Mouse (Mus musculus) intestine, embryonic 16.5 days (tissue): ENCODE measurements around the gene Zfp30. TPM values are rescaled to one million over a fixed set of nuclear protein-coding genes. Genes with fewer than 3 reads are reported as not detected.

Source experiments
- ATAC-seq: fragments of 200-750 bp; cut with Nextera tagmentation; 2 replicates; pipeline ENCODE4 v1.8.0; 2017; ENCODE audit warnings: moderate TSS enrichment, moderate library complexity
- H3K27ac ChIP-seq: fragments of 300-500 bp; sonication (generic); 2 replicates; pipeline ENCODE4 v1.5.1; 2014; ENCODE audit warnings: mild to moderate bottlenecking, low read length
- H3K27me3 ChIP-seq: fragments of 300-500 bp; sonication (generic); replicated peaks from 2 replicates; pipeline ENCODE4 v1.6.1; 2014; ENCODE audit warnings: low read length, control low read depth, mixed read lengths; ENCODE audit not compliant: control insufficient read depth, insufficient read depth
- H3K36me3 ChIP-seq: fragments of 300-500 bp; sonication (generic); 2 replicates; pipeline ENCODE4 v1.6.1; 2014; ENCODE audit warnings: low read length, control low read depth; ENCODE audit not compliant: control insufficient read depth, insufficient read depth
- H3K4me1 ChIP-seq: fragments of 300-500 bp; sonication (generic); 2 replicates; pipeline ENCODE4 v1.6.1; 2014; ENCODE audit warnings: low read length, control low read depth, mixed read lengths; ENCODE audit not compliant: control insufficient read depth, insufficient read depth
- H3K4me2 ChIP-seq: fragments of 300-500 bp; sonication (generic); 2 replicates; pipeline ENCODE4 v1.6.1; 2014; ENCODE audit warnings: low read depth, low read length, control low read depth
- H3K4me3 ChIP-seq: fragments of 300-500 bp; sonication (generic); 2 replicates; pipeline ENCODE4 v1.5.1; 2014; ENCODE audit warnings: mild to moderate bottlenecking, low read length
- H3K9ac ChIP-seq: fragments of 300-500 bp; sonication (generic); 2 replicates; pipeline ENCODE4 v1.6.1; 2014; ENCODE audit warnings: low read depth, low read length
- H3K9me3 ChIP-seq: fragments of 300-500 bp; sonication (generic); 2 replicates; pipeline ENCODE4 v1.6.1; 2016; ENCODE audit warnings: low read length, control low read depth; ENCODE audit not compliant: control insufficient read depth
- WGBS: fragments of 180-500 bp; shearing (Covaris S2); extraction: QIAGEN DNeasy Blood & Tissue Kit; methylation state at CpG from one replicate; pipeline ENCODE4 v1.1.7; 2014; 5-methylcytosine and 5-hydroxymethylcytosine counted together
- polyA plus RNA-seq: library from polyadenylated mRNA; unstranded; fragments of >200 nt; fragmentation: Nextera tagmentation; extraction: Ambion mirVana; gene quantifications from 2 replicates; pipeline ENCODE4 v1.2.1, GENCODE M21; 2015

Gene Zfp30
- 2.8 and 3.7 TPM in 2 replicates for polyA plus RNA-seq

DNA sequence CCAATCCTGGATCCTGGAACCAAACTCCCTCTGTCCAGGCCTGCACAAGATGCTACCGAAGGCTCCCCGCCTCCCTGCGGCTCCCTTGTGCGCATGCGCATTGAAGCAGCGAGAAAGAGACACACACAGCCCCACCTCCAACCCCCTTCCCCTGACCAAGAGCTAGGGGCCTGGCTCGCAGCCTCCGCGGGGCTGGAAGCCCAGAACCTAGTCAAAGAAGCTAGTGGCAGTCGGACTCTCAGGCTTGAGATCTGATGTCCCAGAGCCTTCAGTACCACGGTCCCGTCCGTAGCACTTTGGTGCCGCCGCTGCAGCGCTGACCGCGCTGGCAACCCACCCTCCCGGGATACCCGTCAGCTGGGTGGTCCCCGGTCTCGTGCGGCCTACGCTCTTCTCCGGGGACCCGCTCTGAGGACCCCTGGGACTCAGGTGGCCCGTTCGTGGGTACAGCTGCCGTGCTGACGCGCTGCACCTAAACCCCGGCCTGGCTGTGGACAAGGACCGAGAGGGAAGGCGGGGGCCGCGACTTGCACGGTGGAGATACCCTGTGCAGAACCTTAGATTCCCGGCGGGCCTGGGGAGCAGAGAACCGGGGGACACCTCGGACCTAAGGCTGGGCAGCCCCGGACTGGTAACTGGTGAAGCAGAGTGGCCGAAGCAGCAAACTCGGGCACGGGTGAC is at the start of gene Zfp30:
Zfp30 (plus strand) TSS at position 128 of the 681 bp plus-strand sequence.
- Histone ChIP-seq H3K9ac (peak within 1 kb of the TSS; percentile 90), H3K4me3 (peak within 1 kb of the TSS; percentile 95), H3K27ac (peak within 1 kb of the TSS; percentile 80), H3K27me3 (no peaks in the 10 kb centered on the region), H3K4me1 (peaks cover 5% of the 10 kb centered on the region; the same call in 1 of the 2 replicates), H3K4me2 (peak within 1 kb of the TSS; percentile 83), H3K36me3 (peaks cover under 1% of the 10 kb centered on the region; the same call in 1 of the 2 replicates), H3K9me3 (no peaks in the 10 kb centered on the region)
- WGBS, result under 1% methylated on average over 45 of the region's 45 CpGs
- ATAC-seq, result peak; percentile 98

GRCm38 (mm10) chr7:29742258-29742657 is 41.5 kb upstream of the Zfp30 start:
- no peak for ATAC-seq

GRCm38 (mm10) chr7:29760476-29760875 is 23.3 kb upstream of the Zfp30 start:
- no peak for ATAC-seq
- Histone ChIP-seq H3K4me1 (no peaks in the 10 kb centered on the region), H3K9ac (no peak overlapping the region), H3K9me3 (0 out of 2 replicates have a peak, but pooled peaks cover 4% of the 10 kb centered on the region), H3K27ac (no peak overlapping the region), H3K27me3 (no peaks in the 10 kb centered on the region), H3K36me3 (no peaks in the 10 kb centered on the region), H3K4me3 (no peak overlapping the region), H3K4me2 (no peak overlapping the region)
- 88% methylated on average over 5 of the region's 5 CpGs for WGBS

More at GRCm38 (mm10) chr7:29742258-29742657, 41.5 kb upstream of the Zfp30 start:
- H3K9me3 ChIP-seq, result no peaks in the 10 kb centered on the region
- H3K36me3 ChIP-seq, result no peaks in the 10 kb centered on the region
- no peak overlapping the region for H3K4me3 ChIP-seq
- H3K27ac ChIP-seq, result no peak overlapping the region
- H3K9ac ChIP-seq, result no peak overlapping the region
- H3K27me3 ChIP-seq, result no peaks in the 10 kb centered on the region
- 78% methylated on average over 3 of the region's 3 CpGs for WGBS
- H3K4me1 ChIP-seq, result no peaks in the 10 kb centered on the region
- no peak overlapping the region for H3K4me2 ChIP-seq

- Histone ChIP-seq H3K27ac (no peak overlapping the region), H3K4me3 (no peak overlapping the region), H3K4me1 (no peaks in the 10 kb centered on the region), H3K4me2 (no peak overlapping the region), H3K9me3 (no peaks in the 10 kb centered on the region), H3K9ac (no peak overlapping the region), H3K36me3 (no peaks in the 10 kb centered on the region), H3K27me3 (no peaks in the 10 kb centered on the region)
- no peak for ATAC-seq
- WGBS, result 79% methylated on average over 7 of the region's 7 CpGs
Measured at GRCm38 (mm10) chr7:29764702-29765101, 19.1 kb upstream of the Zfp30 start.

GRCm38 (mm10) chr7:29767058-29767686 is 16.6 kb upstream of the Zfp30 start:
- Histone ChIP-seq H3K4me3 (peak overlapping the region; percentile 76), H3K9ac (peak overlapping the region; percentile 68), H3K27me3 (no peaks in the 10 kb centered on the region), H3K4me2 (peak overlapping the region; percentile 83), H3K4me1 (no peaks in the 10 kb centered on the region), H3K9me3 (no peaks in the 10 kb centered on the region), H3K27ac (peak overlapping the region; percentile 69), H3K36me3 (peaks cover 2% of the 10 kb centered on the region)
- WGBS, result under 1% methylated on average over 15 of the region's 15 CpGs
- ATAC-seq, result peak; percentile 55

GRCm38 (mm10) chr7:29768090-29768900 is 15.5 kb upstream of the Zfp30 start, which contains the start of gene Zfp84:
TSS of gene Zfp84 (plus strand) at chr7:29768552.
- peak within 1 kb of the TSS; percentile 83 for H3K4me2 ChIP-seq
- peak within 1 kb of the TSS; percentile 94 for H3K27ac ChIP-seq
- H3K27me3 ChIP-seq, result no peaks in the 10 kb centered on the region
- H3K9ac ChIP-seq, result peak within 1 kb of the TSS; percentile 80
- peaks cover 5% of the 10 kb centered on the region for H3K36me3 ChIP-seq
- peak; percentile 98 for ATAC-seq
- no peaks in the 10 kb centered on the region for H3K9me3 ChIP-seq
- H3K4me3 ChIP-seq, result peak within 1 kb of the TSS; percentile 76
- H3K4me1 ChIP-seq, result no peaks in the 10 kb centered on the region
- 0% methylated on average over 32 of the region's 32 CpGs for WGBS

DNA sequence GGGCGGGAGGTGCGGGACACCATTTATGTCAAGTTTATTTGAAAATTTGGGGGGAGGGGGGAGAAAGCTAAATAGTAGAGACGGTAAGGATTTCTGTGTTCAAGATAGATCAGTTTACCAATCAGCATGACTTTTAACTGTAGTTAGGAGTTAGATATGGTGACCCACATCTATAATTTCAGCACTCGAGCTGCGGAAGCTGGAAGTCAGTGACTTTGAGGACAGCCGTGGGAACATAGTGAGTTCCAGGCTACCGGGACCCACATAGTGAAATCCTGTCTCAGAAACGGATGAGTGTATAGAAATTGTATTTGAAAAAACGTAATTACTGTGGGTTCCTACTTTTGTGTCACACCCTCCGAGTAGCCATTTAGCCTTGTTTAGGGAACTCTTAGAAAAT is 14.8 kb upstream of the Zfp30 start:
- H3K27ac ChIP-seq, result peak overlapping the region; percentile 94
- no peaks in the 10 kb centered on the region for H3K9me3 ChIP-seq
- WGBS, result 4% methylated on average over 10 of the region's 10 CpGs
- H3K27me3 ChIP-seq, result no peaks in the 10 kb centered on the region
- peaks cover 6% of the 10 kb centered on the region for H3K36me3 ChIP-seq
- H3K4me2 ChIP-seq, result peak overlapping the region; percentile 64
- ATAC-seq, result no peak
- H3K4me3 ChIP-seq, result peak overlapping the region; percentile 76
- no peaks in the 10 kb centered on the region for H3K4me1 ChIP-seq
- H3K9ac ChIP-seq, result peak overlapping the region; percentile 80

- no peak for ATAC-seq
- Histone ChIP-seq H3K27me3 (no peaks in the 10 kb centered on the region), H3K4me1 (no peaks in the 10 kb centered on the region), H3K36me3 (peaks cover 30% of the 10 kb centered on the region), H3K4me2 (no peak overlapping the region), H3K9ac (no peak overlapping the region), H3K27ac (no peak overlapping the region), H3K9me3 (no peaks in the 10 kb centered on the region), H3K4me3 (no peak overlapping the region)
- 87% methylated on average over 7 of the region's 7 CpGs for WGBS
Measured at GRCm38 (mm10) chr7:29773503-29773902, 10.3 kb upstream of the Zfp30 start.

DNA sequence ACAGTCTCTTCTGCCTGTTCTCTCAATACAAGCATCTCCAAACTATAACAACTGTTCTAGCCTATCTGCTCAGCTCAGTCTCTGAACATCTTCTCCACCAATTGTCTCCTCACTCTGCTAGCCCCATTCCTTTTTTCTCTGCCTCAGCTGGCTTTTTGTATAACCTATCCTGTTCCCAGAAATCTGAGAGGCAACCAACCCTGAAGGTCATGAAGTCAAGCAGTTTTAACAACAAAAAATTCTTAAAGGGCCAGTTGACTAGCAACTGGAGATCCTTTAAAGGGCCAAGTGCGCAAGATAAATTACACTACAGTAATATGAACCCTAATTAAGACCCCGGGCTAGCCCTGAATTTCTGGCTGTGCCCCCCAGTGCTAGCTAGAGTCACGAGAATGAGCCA is 9.4 kb upstream of the Zfp30 start:
- Histone ChIP-seq H3K4me3 (no peak overlapping the region), H3K4me1 (no peaks in the 10 kb centered on the region), H3K9ac (no peak overlapping the region), H3K9me3 (no peaks in the 10 kb centered on the region), H3K36me3 (peaks cover 35% of the 10 kb centered on the region), H3K4me2 (no peak overlapping the region), H3K27ac (no peak overlapping the region), H3K27me3 (no peaks in the 10 kb centered on the region)
- no peak for ATAC-seq
- 87% methylated on average over 3 of the region's 3 CpGs for WGBS
